Mouse (Mus musculus) lung, embryonic 14.5 days (tissue): ENCODE measurements around the gene Agtrap. TPM values are rescaled to one million over a fixed set of nuclear protein-coding genes. Genes with fewer than 3 reads are reported as not detected.

ENCODE experiments used
- ATAC-seq: fragments of 200-750 bp; cut with Nextera tagmentation; 2 replicates; pipeline ENCODE4 v1.8.0; 2017; ENCODE audit warnings: mild to moderate bottlenecking, moderate TSS enrichment, moderate library complexity; ENCODE audit not compliant: insufficient read depth
- DNase-seq: peaks from one replicate; pipeline ENCODE4 v3.0.0-alpha.2; 2015
- H3K27ac ChIP-seq: fragments of 300-500 bp; sonication (generic); 2 replicates; pipeline ENCODE4 v1.5.1; 2014; ENCODE audit warnings: low read depth, mild to moderate bottlenecking, moderate library complexity
- H3K27me3 ChIP-seq: fragments of 300-500 bp; sonication (generic); 2 replicates; pipeline ENCODE4 v1.6.1; 2014; ENCODE audit warnings: low read length, control low read depth; ENCODE audit not compliant: insufficient read depth
- H3K36me3 ChIP-seq: fragments of 300-500 bp; sonication (generic); 2 replicates; pipeline ENCODE4 v1.6.1; 2014; ENCODE audit warnings: control low read depth; ENCODE audit not compliant: insufficient read depth
- H3K4me1 ChIP-seq: fragments of 300-500 bp; sonication (generic); 2 replicates; pipeline ENCODE4 v1.6.1; 2014; ENCODE audit warnings: antibody characterized with exemption, control low read depth; ENCODE audit not compliant: insufficient read depth
- H3K4me2 ChIP-seq: fragments of 300-500 bp; sonication (generic); 2 replicates; pipeline ENCODE4 v1.6.1; 2014; ENCODE audit warnings: mild to moderate bottlenecking
- H3K4me3 ChIP-seq: fragments of 300-500 bp; sonication (generic); 2 replicates; pipeline ENCODE4 v1.5.1; 2014; ENCODE audit warnings: low read depth, low read length
- H3K9ac ChIP-seq: fragments of 300-500 bp; sonication (generic); 2 replicates; pipeline ENCODE4 v1.6.1; 2014
- H3K9me3 ChIP-seq: fragments of 300-500 bp; sonication (generic); 2 replicates; pipeline ENCODE4 v1.6.1; 2016; ENCODE audit warnings: low read depth, low read length, control low read depth
- CTCF ChIP-seq: IDR thresholded peaks from 2 replicates; pipeline ENCODE4 v1.5.1; 2016; ENCODE audit warnings: antibody characterized with exemption, low read depth
- WGBS: fragments of 180-500 bp; shearing (Covaris S2); extraction: QIAGEN DNeasy Blood & Tissue Kit; methylation state at CpG from one replicate; pipeline ENCODE4 v1.1.7; 2014; 5-methylcytosine and 5-hydroxymethylcytosine counted together
- polyA plus RNA-seq: library from polyadenylated mRNA; unstranded; fragments of >200 nt; fragmentation: Nextera tagmentation; extraction: Ambion mirVana; gene quantifications from 2 replicates; pipeline ENCODE4 v1.2.1, GENCODE M21; 2014

Agtrap gene
- polyA plus RNA-seq, 1 experiment from 2014 or later, result 14.2 TPM

DNA sequence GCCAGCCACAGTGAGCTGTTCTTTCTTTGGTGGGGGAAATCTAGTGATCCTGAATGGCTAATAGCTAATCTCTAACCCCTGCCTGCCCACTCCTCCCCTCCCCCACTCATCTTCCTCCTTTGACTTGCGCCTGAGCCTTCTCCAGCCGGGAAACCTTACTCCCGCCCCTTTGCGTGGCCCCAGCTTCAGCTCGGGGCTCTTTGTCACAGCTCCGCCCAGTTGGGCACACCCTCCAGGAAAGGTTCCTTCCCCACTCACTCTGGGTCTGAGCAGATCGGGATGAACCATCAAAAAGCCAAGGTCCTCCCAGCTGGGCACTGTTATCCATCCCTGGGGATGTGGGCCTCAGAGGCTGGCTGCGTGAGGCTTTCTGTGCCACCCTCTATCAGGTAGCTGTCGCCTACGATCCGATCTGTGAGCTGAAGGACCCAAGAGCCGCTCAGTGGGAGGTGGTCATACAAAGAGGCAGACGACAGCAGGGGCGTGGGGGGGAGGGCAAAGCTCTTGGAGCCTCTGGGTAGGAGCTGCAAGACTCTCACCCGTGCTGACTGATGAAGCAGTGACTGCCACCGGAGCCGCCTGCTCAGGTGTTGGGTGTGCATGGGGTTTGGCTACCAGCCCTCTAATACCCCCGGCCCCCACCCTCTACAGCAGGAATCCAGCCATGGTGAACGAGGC, 46.8 kb downstream of the Agtrap start:
- peak overlapping the region; percentile 74 for H3K4me3 ChIP-seq
- peak overlapping the region; percentile 89 for H3K27ac ChIP-seq
- H3K4me2 ChIP-seq, result peak overlapping the region; percentile 94
- ATAC-seq, result peak; percentile 50
- no peak for TF ChIP-seq CTCF
- H3K36me3 ChIP-seq, result peaks cover 35% of the 10 kb centered on the region
- H3K4me1 ChIP-seq, result peaks cover 23% of the 10 kb centered on the region
- peak; percentile 89 for DNase-seq
- no peaks in the 10 kb centered on the region for H3K27me3 ChIP-seq
- H3K9ac ChIP-seq, result peak overlapping the region; percentile 54
- WGBS, result under 1% methylated on average over 19 of the region's 19 CpGs
- no peaks in the 10 kb centered on the region for H3K9me3 ChIP-seq

DNA sequence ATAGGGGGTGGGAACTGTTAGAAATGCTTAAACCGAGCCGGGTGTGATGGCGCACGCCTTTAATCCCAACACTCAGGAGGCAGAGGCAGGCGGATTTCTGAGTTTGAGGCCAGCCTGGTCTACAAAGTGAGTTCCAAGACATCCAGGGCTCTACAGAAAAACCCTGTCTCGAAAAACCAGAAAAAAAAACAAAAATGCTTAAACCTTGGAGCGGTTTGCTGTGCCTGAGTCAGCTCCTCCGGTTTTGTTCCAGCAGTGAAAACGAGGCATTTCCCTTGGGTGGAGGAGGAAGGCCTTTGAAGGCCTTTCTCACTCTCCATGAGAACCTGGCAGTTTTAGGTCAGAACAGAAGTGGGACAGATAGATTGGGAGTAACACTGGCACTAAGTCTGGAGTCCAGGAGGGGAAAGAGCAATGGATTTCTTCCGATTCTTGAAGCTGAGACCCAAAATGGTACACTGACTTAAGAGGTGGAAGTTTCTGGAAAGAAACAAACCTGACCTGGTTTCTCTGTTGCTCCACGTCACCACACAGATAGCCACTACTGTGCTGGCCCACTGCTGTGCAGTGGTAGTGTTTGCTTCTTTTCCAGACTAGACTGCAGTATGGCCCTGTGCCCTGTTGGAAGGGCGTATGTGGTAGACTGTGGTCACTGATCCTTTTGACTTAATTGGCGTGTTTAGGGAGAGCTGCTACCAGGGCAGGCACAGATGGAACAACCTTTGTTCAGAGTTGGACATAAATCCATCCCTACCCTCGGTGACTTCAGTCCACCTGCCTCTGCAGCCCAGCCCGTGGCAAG, 47.6 kb downstream of the Agtrap start:
- Histone ChIP-seq H3K4me2 (peak overlapping the region; percentile 94), H3K27ac (peak overlapping the region; percentile 89), H3K27me3 (no peaks in the 10 kb centered on the region), H3K4me1 (peaks cover 23% of the 10 kb centered on the region), H3K4me3 (peak overlapping the region; percentile 74), H3K9me3 (no peaks in the 10 kb centered on the region), H3K9ac (peak overlapping the region; percentile 64; the same call in 1 of the 2 replicates), H3K36me3 (peaks cover 27% of the 10 kb centered on the region; the same call in 1 of the 2 replicates)
- WGBS, result 71% methylated on average over 15 of the region's 15 CpGs
- no peak for TF ChIP-seq CTCF
- DNase-seq (no peak), ATAC-seq (no peak)

GRCm38 (mm10) chr4:148039254-148040028, 48.4 kb downstream of the Agtrap start:
- TF ChIP-seq CTCF, result no peak
- 13% methylated on average over 19 of the region's 19 CpGs for WGBS
- peak overlapping the region; percentile 86 for H3K27ac ChIP-seq
- peak; percentile 15 for DNase-seq
- peaks cover 20% of the 10 kb centered on the region; the same call in 1 of the 2 replicates for H3K36me3 ChIP-seq
- peak overlapping the region; percentile 64 for H3K9ac ChIP-seq
- no peaks in the 10 kb centered on the region for H3K27me3 ChIP-seq
- no peaks in the 10 kb centered on the region for H3K9me3 ChIP-seq
- peak overlapping the region; percentile 94 for H3K4me2 ChIP-seq
- peak overlapping the region; percentile 74 for H3K4me3 ChIP-seq
- peaks cover 23% of the 10 kb centered on the region for H3K4me1 ChIP-seq
- no peak for ATAC-seq

GRCm38 (mm10) chr4:148038600-148039253, 49.1 kb downstream of the Agtrap start, which contains the start of the genes Clcn6 and Mthfr:
Gene Clcn6 (minus strand): TSS chr4:148038821.
Gene Mthfr (plus strand): TSS chr4:148039077.
- TF ChIP-seq CTCF, result no peak
- Histone ChIP-seq H3K36me3 (peaks cover 13% of the 10 kb centered on the region; the same call in 1 of the 2 replicates), H3K27me3 (no peaks in the 10 kb centered on the region), H3K9ac (peak within 1 kb of the TSS; percentile 71), H3K4me3 (peak within 1 kb of the TSS; percentile 74), H3K27ac (peak within 1 kb of the TSS; percentile 86), H3K4me1 (peaks cover 23% of the 10 kb centered on the region), H3K9me3 (no peaks in the 10 kb centered on the region), H3K4me2 (peak within 1 kb of the TSS; percentile 94)
- peak; percentile 100 for DNase-seq
- ATAC-seq, result peak; percentile 90
- under 1% methylated on average over 54 of the region's 54 CpGs for WGBS

- no peaks in the 10 kb centered on the region for H3K27me3 ChIP-seq
- DNase-seq (no peak), ATAC-seq (no peak)
- H3K9ac ChIP-seq, result peak overlapping the region; percentile 71
- H3K27ac ChIP-seq, result peak overlapping the region; percentile 58; the same call in 1 of the 2 replicates
- WGBS, result 6% methylated on average over 26 of the region's 26 CpGs
- TF ChIP-seq CTCF, result no peak
- peaks cover 13% of the 10 kb centered on the region; the same call in 1 of the 2 replicates for H3K36me3 ChIP-seq
- H3K4me3 ChIP-seq, result peak overlapping the region; percentile 74
- H3K4me2 ChIP-seq, result peak overlapping the region; percentile 72
- H3K4me1 ChIP-seq, result peaks cover 23% of the 10 kb centered on the region
- H3K9me3 ChIP-seq, result no peaks in the 10 kb centered on the region
Observed at GRCm38 (mm10) chr4:148038079-148038599, 49.7 kb downstream of the Agtrap start.

GRCm38 (mm10) chr4:148035440-148035839, 52.4 kb downstream of the Agtrap start:
- DNase-seq (no peak), ATAC-seq (no peak)
- H3K4me2 ChIP-seq, result no peak overlapping the region
- no peak overlapping the region for H3K4me3 ChIP-seq
- H3K27ac ChIP-seq, result no peak overlapping the region
- no peak for TF ChIP-seq CTCF
- peaks cover 11% of the 10 kb centered on the region; the same call in 1 of the 2 replicates for H3K36me3 ChIP-seq
- no peak overlapping the region for H3K9ac ChIP-seq
- H3K27me3 ChIP-seq, result no peaks in the 10 kb centered on the region
- no peaks in the 10 kb centered on the region for H3K9me3 ChIP-seq
- peaks cover 12% of the 10 kb centered on the region for H3K4me1 ChIP-seq
- 83% methylated on average over 3 of the region's 3 CpGs for WGBS
